Mouse (Mus musculus): ENCODE data around the gene Micu1. TPM values are rescaled to one million over a fixed set of nuclear protein-coding genes. Genes with fewer than 3 reads are reported as not detected.

The Micu1 gene
- polyA plus RNA-seq, 1 experiment from 2014 or later: 65.0 TPM

- no peaks in the 10 kb centered on the region for H3K4me1 ChIP-seq (replicated peaks; ENCODE audit: control insufficient read depth, insufficient read depth, low read length)
- no peaks in the 10 kb centered on the region for H3K9me3 ChIP-seq (ENCODE audit: control insufficient read depth, low read length)
- no peaks in the 10 kb centered on the region for H3K36me3 ChIP-seq (ENCODE audit: control insufficient read depth, insufficient read depth, low read length)
- 76% methylated on average over 6 of the region's 6 CpGs for WGBS
- H3K4me2 ChIP-seq (ENCODE audit: low read depth, low read length, severe bottlenecking): no peak overlapping the region
- H3K9ac ChIP-seq (ENCODE audit: low read length): no peak overlapping the region
- DNase-seq (ENCODE audit: low spot score): no peak
- no peaks in the 10 kb centered on the region for H3K27me3 ChIP-seq (ENCODE audit: control insufficient read depth, insufficient read depth, low read length)
- no peak overlapping the region for H3K4me3 ChIP-seq (ENCODE audit: low read depth, low read length)
- ATAC-seq (replicated peaks; ENCODE audit: low FRiP score): no peak
- H3K27ac ChIP-seq (ENCODE audit: low read depth, low read length): no peak overlapping the region
Observed at GRCm38 (mm10) chr10:59846416-59846815, 144.1 kb downstream of the Micu1 start.

DNA sequence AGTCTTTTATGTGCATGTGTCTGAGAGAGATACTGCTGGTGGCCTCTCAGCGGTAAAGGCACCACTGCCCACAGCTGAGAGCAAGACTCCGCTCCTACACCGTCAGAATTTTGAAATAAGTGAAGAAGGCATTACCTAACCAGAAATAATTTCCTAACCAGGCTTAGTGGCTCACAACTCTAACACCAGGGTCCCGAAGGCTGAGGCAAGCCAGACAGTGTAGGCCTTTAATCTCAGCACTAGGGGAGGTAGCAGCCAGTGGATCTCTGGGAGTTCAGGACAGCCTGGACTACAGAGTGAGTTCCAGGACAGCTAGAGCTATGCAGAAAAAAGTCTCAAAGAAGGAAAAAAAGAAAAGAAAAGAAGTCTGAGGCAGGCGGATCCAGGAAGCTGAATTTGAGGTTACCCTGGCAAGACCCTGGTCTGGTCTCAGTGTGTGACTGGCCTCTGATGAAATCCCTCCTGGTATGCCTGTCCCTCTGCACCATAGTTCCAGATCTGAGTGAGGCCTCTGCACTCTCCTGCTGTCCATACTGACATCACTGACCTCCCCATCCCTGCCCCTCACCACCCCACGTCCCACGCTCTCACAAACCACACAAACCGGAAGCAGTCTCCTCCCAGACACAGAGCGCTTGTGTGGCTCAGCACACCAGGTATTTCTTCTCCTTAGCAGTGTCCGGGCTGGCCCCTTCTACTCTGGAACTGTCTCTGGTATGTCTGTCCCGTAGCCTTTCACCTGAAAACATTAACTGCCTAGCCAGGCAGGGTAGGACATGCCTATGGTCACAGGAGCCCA is 146.0 kb downstream of the Micu1 start:
- WGBS: 78% methylated on average over 11 of the region's 11 CpGs
- no peak overlapping the region for H3K9ac ChIP-seq (ENCODE audit: low read length)
- no peaks in the 10 kb centered on the region for H3K4me1 ChIP-seq (replicated peaks; ENCODE audit: control insufficient read depth, insufficient read depth, low read length)
- no peaks in the 10 kb centered on the region for H3K9me3 ChIP-seq (ENCODE audit: control insufficient read depth, low read length)
- H3K27me3 ChIP-seq (ENCODE audit: control insufficient read depth, insufficient read depth, low read length): no peaks in the 10 kb centered on the region
- DNase-seq (ENCODE audit: low spot score): no peak
- no peak overlapping the region for H3K4me3 ChIP-seq (ENCODE audit: low read depth, low read length)
- H3K4me2 ChIP-seq (ENCODE audit: low read depth, low read length, severe bottlenecking): no peak overlapping the region
- no peak overlapping the region for H3K27ac ChIP-seq (ENCODE audit: low read depth, low read length)
- no peaks in the 10 kb centered on the region for H3K36me3 ChIP-seq (ENCODE audit: control insufficient read depth, insufficient read depth, low read length)
- no peak for ATAC-seq (replicated peaks; ENCODE audit: low FRiP score)

DNA sequence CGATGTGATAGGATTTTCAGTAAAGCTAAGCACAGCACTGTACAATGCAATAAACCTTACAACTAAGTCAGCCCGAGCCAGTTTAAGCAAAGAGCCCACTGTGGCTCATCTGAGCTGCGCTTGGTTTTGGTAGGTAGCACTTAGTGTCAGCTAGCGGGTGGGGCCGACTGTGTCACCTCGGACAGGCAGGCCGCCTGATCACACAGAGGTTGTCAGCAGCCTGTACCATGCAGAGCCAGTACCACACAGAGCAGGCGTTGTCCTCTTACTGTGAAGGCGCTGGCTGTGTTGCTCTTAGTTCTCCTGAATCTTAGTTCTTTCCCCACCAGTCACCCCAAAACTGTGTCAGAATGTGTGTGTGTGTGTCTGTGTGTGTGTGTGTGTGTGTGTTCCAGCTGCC is 146.7 kb downstream of the Micu1 start:
- Histone ChIP-seq H3K4me3 (ENCODE audit: low read depth, low read length) (no peak overlapping the region), H3K9ac (ENCODE audit: low read length) (no peak overlapping the region), H3K4me2 (ENCODE audit: low read depth, low read length, severe bottlenecking) (no peak overlapping the region), H3K36me3 (ENCODE audit: control insufficient read depth, insufficient read depth, low read length) (no peaks in the 10 kb centered on the region), H3K9me3 (ENCODE audit: control insufficient read depth, low read length) (no peaks in the 10 kb centered on the region), H3K27ac (ENCODE audit: low read depth, low read length) (no peak overlapping the region), H3K4me1 (replicated peaks; ENCODE audit: control insufficient read depth, insufficient read depth, low read length) (no peaks in the 10 kb centered on the region), H3K27me3 (ENCODE audit: control insufficient read depth, insufficient read depth, low read length) (no peaks in the 10 kb centered on the region)
- DNase-seq (ENCODE audit: low spot score) (no peak), ATAC-seq (replicated peaks; ENCODE audit: low FRiP score) (no peak)
- WGBS: 67% methylated on average over 9 of the region's 9 CpGs

DNA sequence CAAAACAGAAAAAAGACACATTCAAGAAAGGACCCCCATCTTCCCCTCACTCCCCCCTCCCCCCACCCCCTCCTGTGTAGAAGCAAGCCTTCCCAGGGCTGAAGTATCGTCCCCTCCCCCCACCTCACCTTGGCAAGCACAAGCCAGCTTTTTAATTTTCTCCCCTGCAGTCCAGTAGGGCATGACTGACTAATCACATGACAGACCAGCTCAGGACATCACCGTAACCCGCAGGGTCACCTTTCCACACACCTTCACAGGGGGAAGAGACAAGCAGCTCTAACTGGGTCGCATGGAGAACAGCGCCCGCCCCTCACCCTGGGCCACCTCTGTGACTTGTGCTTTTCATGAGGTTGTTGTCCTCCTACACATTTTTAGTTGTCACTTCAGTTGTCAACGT is 147.1 kb downstream of the Micu1 start:
- H3K4me1 ChIP-seq (replicated peaks; ENCODE audit: control insufficient read depth, insufficient read depth, low read length): no peaks in the 10 kb centered on the region
- no peak overlapping the region for H3K27ac ChIP-seq (ENCODE audit: low read depth, low read length)
- H3K4me2 ChIP-seq (ENCODE audit: low read depth, low read length, severe bottlenecking): no peak overlapping the region
- no peak overlapping the region for H3K9ac ChIP-seq (ENCODE audit: low read length)
- WGBS: 79% methylated on average over 7 of the region's 7 CpGs
- no peak for ATAC-seq (replicated peaks; ENCODE audit: low FRiP score)
- H3K27me3 ChIP-seq (ENCODE audit: control insufficient read depth, insufficient read depth, low read length): no peaks in the 10 kb centered on the region
- DNase-seq (ENCODE audit: low spot score): no peak
- no peak overlapping the region for H3K4me3 ChIP-seq (ENCODE audit: low read depth, low read length)
- no peaks in the 10 kb centered on the region for H3K9me3 ChIP-seq (ENCODE audit: control insufficient read depth, low read length)
- H3K36me3 ChIP-seq (ENCODE audit: control insufficient read depth, insufficient read depth, low read length): no peaks in the 10 kb centered on the region

DNA sequence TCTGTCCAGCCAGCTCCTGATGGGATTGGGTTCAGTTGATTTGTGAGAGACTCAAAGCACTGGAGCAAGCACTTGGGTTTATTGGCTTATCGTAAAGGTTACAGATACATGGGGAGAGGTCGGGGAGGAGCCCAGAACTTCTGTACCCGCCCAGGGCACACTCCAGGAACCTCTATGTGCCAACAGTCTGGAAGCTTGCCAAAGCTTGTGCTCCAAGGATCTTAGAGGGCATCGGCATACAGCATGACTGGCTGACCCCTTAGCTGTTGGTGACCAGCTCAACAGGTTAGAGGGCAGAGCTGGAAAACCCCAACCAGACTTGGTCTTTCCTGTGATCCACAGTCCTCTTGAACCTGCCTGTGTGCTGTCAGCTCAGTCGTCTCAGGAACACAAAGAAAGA is 154.9 kb downstream of the Micu1 start:
- DNase-seq (ENCODE audit: low spot score): no peak
- no peak overlapping the region for H3K9ac ChIP-seq (ENCODE audit: low read length)
- H3K4me1 ChIP-seq (replicated peaks; ENCODE audit: control insufficient read depth, insufficient read depth, low read length): no peaks in the 10 kb centered on the region
- ATAC-seq (replicated peaks; ENCODE audit: low FRiP score): no peak
- no peaks in the 10 kb centered on the region for H3K9me3 ChIP-seq (ENCODE audit: control insufficient read depth, low read length)
- no peak overlapping the region for H3K4me2 ChIP-seq (ENCODE audit: low read depth, low read length, severe bottlenecking)
- no peak overlapping the region for H3K27ac ChIP-seq (ENCODE audit: low read depth, low read length)
- no peaks in the 10 kb centered on the region for H3K27me3 ChIP-seq (ENCODE audit: control insufficient read depth, insufficient read depth, low read length)
- no peaks in the 10 kb centered on the region for H3K36me3 ChIP-seq (ENCODE audit: control insufficient read depth, insufficient read depth, low read length)
- 82% methylated on average over 5 of the region's 5 CpGs for WGBS
- no peak overlapping the region for H3K4me3 ChIP-seq (ENCODE audit: low read depth, low read length)

- no peak overlapping the region for H3K27ac ChIP-seq (ENCODE audit: low read depth, low read length)
- ATAC-seq (replicated peaks; ENCODE audit: low FRiP score) (no peak), DNase-seq (ENCODE audit: low spot score) (no peak)
- no peaks in the 10 kb centered on the region for H3K4me1 ChIP-seq (replicated peaks; ENCODE audit: control insufficient read depth, insufficient read depth, low read length)
- no peaks in the 10 kb centered on the region for H3K36me3 ChIP-seq (ENCODE audit: control insufficient read depth, insufficient read depth, low read length)
- no peaks in the 10 kb centered on the region for H3K27me3 ChIP-seq (ENCODE audit: control insufficient read depth, insufficient read depth, low read length)
- no peak overlapping the region for H3K9ac ChIP-seq (ENCODE audit: low read length)
- WGBS: 88% methylated on average over 9 of the region's 9 CpGs
- H3K4me2 ChIP-seq (ENCODE audit: low read depth, low read length, severe bottlenecking): no peak overlapping the region
- H3K9me3 ChIP-seq (ENCODE audit: control insufficient read depth, low read length): no peaks in the 10 kb centered on the region
- H3K4me3 ChIP-seq (ENCODE audit: low read depth, low read length): no peak overlapping the region
Observed at GRCm38 (mm10) chr10:59860684-59861083, 158.4 kb downstream of the Micu1 start.

- H3K9me3 ChIP-seq (ENCODE audit: control insufficient read depth, low read length): no peaks in the 10 kb centered on the region
- no peaks in the 10 kb centered on the region for H3K4me1 ChIP-seq (replicated peaks; ENCODE audit: control insufficient read depth, insufficient read depth, low read length)
- no peak overlapping the region for H3K27ac ChIP-seq (ENCODE audit: low read depth, low read length)
- no peak overlapping the region for H3K4me2 ChIP-seq (ENCODE audit: low read depth, low read length, severe bottlenecking)
- ATAC-seq (replicated peaks; ENCODE audit: low FRiP score): no peak
- no peak overlapping the region for H3K9ac ChIP-seq (ENCODE audit: low read length)
- H3K27me3 ChIP-seq (ENCODE audit: control insufficient read depth, insufficient read depth, low read length): no peaks in the 10 kb centered on the region
- no peak for DNase-seq (ENCODE audit: low spot score)
- no peak overlapping the region for H3K4me3 ChIP-seq (ENCODE audit: low read depth, low read length)
- WGBS: 87% methylated on average over 10 of the region's 10 CpGs
- no peaks in the 10 kb centered on the region for H3K36me3 ChIP-seq (ENCODE audit: control insufficient read depth, insufficient read depth, low read length)
Observed at GRCm38 (mm10) chr10:59861201-59861600, 158.9 kb downstream of the Micu1 start.

- H3K4me3 ChIP-seq (ENCODE audit: low read depth, low read length): no peak overlapping the region
- H3K9me3 ChIP-seq (ENCODE audit: control insufficient read depth, low read length): no peaks in the 10 kb centered on the region
- H3K27me3 ChIP-seq (ENCODE audit: control insufficient read depth, insufficient read depth, low read length): no peaks in the 10 kb centered on the region
- DNase-seq (ENCODE audit: low spot score): no peak
- ATAC-seq (replicated peaks; ENCODE audit: low FRiP score): no peak
- no peak overlapping the region for H3K27ac ChIP-seq (ENCODE audit: low read depth, low read length)
- no peaks in the 10 kb centered on the region for H3K4me1 ChIP-seq (replicated peaks; ENCODE audit: control insufficient read depth, insufficient read depth, low read length)
- H3K4me2 ChIP-seq (ENCODE audit: low read depth, low read length, severe bottlenecking): no peak overlapping the region
- WGBS: 92% methylated on average over 6 of the region's 6 CpGs
- H3K36me3 ChIP-seq (ENCODE audit: control insufficient read depth, insufficient read depth, low read length): no peaks in the 10 kb centered on the region
- no peak overlapping the region for H3K9ac ChIP-seq (ENCODE audit: low read length)
Observed at GRCm38 (mm10) chr10:59862816-59863440, 160.7 kb downstream of the Micu1 start.

DNA sequence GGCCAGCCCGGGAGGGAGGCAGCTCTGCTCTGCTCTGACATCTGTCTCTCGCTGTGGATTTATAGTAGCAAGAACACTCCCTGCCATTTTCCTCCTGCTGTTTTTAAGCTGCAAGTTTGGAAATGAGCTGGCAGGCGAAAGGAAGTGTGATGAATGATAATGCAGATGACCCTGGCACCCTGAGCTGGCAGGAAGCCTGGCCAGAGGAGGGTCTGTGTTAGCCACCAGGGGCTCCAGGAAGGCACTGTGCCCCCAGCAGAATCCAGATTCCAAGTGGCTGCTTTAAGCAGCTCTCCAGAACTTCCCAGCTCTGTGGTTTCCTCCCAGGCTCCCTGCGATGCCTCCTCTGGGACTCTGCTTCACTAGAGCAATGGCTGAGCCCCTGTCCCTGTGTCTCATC is 161.3 kb downstream of the Micu1 start:
- H3K27me3 ChIP-seq (ENCODE audit: control insufficient read depth, insufficient read depth, low read length): no peaks in the 10 kb centered on the region
- H3K9ac ChIP-seq (ENCODE audit: low read length): no peak overlapping the region
- ATAC-seq (replicated peaks; ENCODE audit: low FRiP score): no peak
- no peak for DNase-seq (ENCODE audit: low spot score)
- H3K4me3 ChIP-seq (ENCODE audit: low read depth, low read length): no peak overlapping the region
- H3K4me2 ChIP-seq (ENCODE audit: low read depth, low read length, severe bottlenecking): no peak overlapping the region
- H3K36me3 ChIP-seq (ENCODE audit: control insufficient read depth, insufficient read depth, low read length): no peaks in the 10 kb centered on the region
- H3K9me3 ChIP-seq (ENCODE audit: control insufficient read depth, low read length): no peaks in the 10 kb centered on the region
- H3K4me1 ChIP-seq (replicated peaks; ENCODE audit: control insufficient read depth, insufficient read depth, low read length): no peaks in the 10 kb centered on the region
- WGBS: 71% methylated on average over 4 of the region's 4 CpGs
- no peak overlapping the region for H3K27ac ChIP-seq (ENCODE audit: low read depth, low read length)

Measured in forebrain, embryonic 11.5 days (tissue).